Mouse (Mus musculus): ENCODE measurements around the gene 6430548M08Rik. TPM values are rescaled to one million over a fixed set of nuclear protein-coding genes. Genes with fewer than 3 reads are reported as not detected.

The 6430548M08Rik gene
- polyA plus RNA-seq, 1 experiment, result 17.9 TPM

- DNase-seq (ENCODE audit: low read depth), result no peak
Measured at GRCm38 (mm10) chr8:120143911-120144651, 30.1 kb downstream of the 6430548M08Rik start.

GRCm38 (mm10) chr8:120144652-120145301 is 30.8 kb downstream of the 6430548M08Rik start:
- DNase-seq (ENCODE audit: low read depth), result no peak

GRCm38 (mm10) chr8:120146051-120146450 is 32.1 kb downstream of the 6430548M08Rik start:
- no peak for DNase-seq (ENCODE audit: low read depth)

GRCm38 (mm10) chr8:120150028-120150427 is 36.1 kb downstream of the 6430548M08Rik start:
- no peak for DNase-seq (ENCODE audit: low read depth)

- no peak for DNase-seq (ENCODE audit: low read depth)
Measured at GRCm38 (mm10) chr8:120151151-120151550, 37.2 kb downstream of the 6430548M08Rik start.

- DNase-seq (ENCODE audit: low read depth), result no peak
Measured at GRCm38 (mm10) chr8:120152636-120153035, 38.7 kb downstream of the 6430548M08Rik start.

- DNase-seq (ENCODE audit: low read depth), result no peak
Measured at GRCm38 (mm10) chr8:120160366-120160765, 46.4 kb downstream of the 6430548M08Rik start.

GRCm38 (mm10) chr8:120161658-120162403 is 47.9 kb downstream of the 6430548M08Rik start:
- no peak for DNase-seq (ENCODE audit: low read depth)

- no peak for DNase-seq (ENCODE audit: low read depth)
Measured at GRCm38 (mm10) chr8:120162404-120162752, 48.4 kb downstream of the 6430548M08Rik start.

GRCm38 (mm10) chr8:120163376-120163775 is 49.4 kb downstream of the 6430548M08Rik start:
- no peak for DNase-seq (ENCODE audit: low read depth)

GRCm38 (mm10) chr8:120164026-120164425 is 50.1 kb downstream of the 6430548M08Rik start:
- no peak for DNase-seq (ENCODE audit: low read depth)

- no peak for DNase-seq (ENCODE audit: low read depth)
Measured at GRCm38 (mm10) chr8:120167136-120167535, 53.2 kb downstream of the 6430548M08Rik start.

- no peak for DNase-seq (ENCODE audit: low read depth)
Measured at GRCm38 (mm10) chr8:120167821-120168220, 53.9 kb downstream of the 6430548M08Rik start.

GRCm38 (mm10) chr8:120169119-120169518 is 55.2 kb downstream of the 6430548M08Rik start:
- DNase-seq (ENCODE audit: low read depth), result no peak

- no peak for DNase-seq (ENCODE audit: low read depth)
Measured at GRCm38 (mm10) chr8:120173195-120173594, 59.2 kb downstream of the 6430548M08Rik start.

- DNase-seq (ENCODE audit: low read depth), result no peak
Measured at GRCm38 (mm10) chr8:120174606-120175005, 60.7 kb downstream of the 6430548M08Rik start.

GRCm38 (mm10) chr8:120176605-120177004 is 62.7 kb downstream of the 6430548M08Rik start:
- DNase-seq (ENCODE audit: low read depth), result no peak

GRCm38 (mm10) chr8:120177318-120178123 is 63.6 kb downstream of the 6430548M08Rik start, which contains the start of gene Fam92b:
Gene Fam92b (minus strand): TSS chr8:120177466.
- DNase-seq (ENCODE audit: low read depth), result no peak

GRCm38 (mm10) chr8:120178124-120178514 is 64.2 kb downstream of the 6430548M08Rik start:
- DNase-seq (ENCODE audit: low read depth), result no peak

- no peak for DNase-seq (ENCODE audit: low read depth)
Measured at GRCm38 (mm10) chr8:120179027-120179431, 65.1 kb downstream of the 6430548M08Rik start.

GRCm38 (mm10) chr8:120180445-120180970 is 66.6 kb downstream of the 6430548M08Rik start:
- no peak for DNase-seq (ENCODE audit: low read depth)
